Mouse (Mus musculus): ENCODE data around the gene Gm10842. TPM values are rescaled to one million over a fixed set of nuclear protein-coding genes. Genes with fewer than 3 reads are reported as not detected.
A peak's percentile ranks its signal among the peaks of the same experiment; 100 is the strongest.
"Not testable (repeated sequence)": the region's sequence is repeated elsewhere in the genome, so short reads cannot be mapped to it uniquely, and the experiment has no call there.

Gm10842 gene
- total and polyA plus RNA-seq, 2 experiments, result not detected

- peak; percentile 71 for TF ChIP-seq CTCF (IDR thresholded peaks at IDR 0.05; ENCODE audit: low read depth, low read length)
- peak; percentile 66; the same call in 1 of the 2 replicates for TF ChIP-seq POLR2A (IDR thresholded peaks at IDR 0.05; ENCODE audit: extremely low read depth, insufficient read depth, low read length)
Measured at GRCm38 (mm10) chr11:105125735-105126519, 20.8 kb upstream of the Gm10842 start, which contains the start of gene Mettl2. Mettl2 (plus strand) TSS chr11:105126425.

GRCm38 (mm10) chr11:105126520-105127029 is 20.1 kb upstream of the Gm10842 start:
- H3K27me3 ChIP-seq (ENCODE audit: control insufficient read depth, insufficient read depth, low read length), result no peaks in the 10 kb centered on the region
- peak overlapping the region; percentile 81 for H3K4me3 ChIP-seq (ENCODE audit: insufficient read depth, low read depth, low read length)
- TF ChIP-seq POLR2A (IDR thresholded peaks at IDR 0.05; ENCODE audit: extremely low read depth, insufficient read depth, low read length) (no peak), CTCF (IDR thresholded peaks at IDR 0.05; ENCODE audit: low read depth, low read length) (no peak)
- peak overlapping the region; percentile 66 for H3K9ac ChIP-seq (ENCODE audit: low read depth, low read length)
- WGBS, result under 1% methylated on average over 48 of the region's 49 CpGs
- H3K27ac ChIP-seq (replicated peaks; ENCODE audit: insufficient read depth, low read depth, low read length), result no peak overlapping the region
- DNase-seq (ENCODE audit: extremely low read depth, low read depth, low spot score), result no peak
- peaks cover 4% of the 10 kb centered on the region for H3K4me1 ChIP-seq (ENCODE audit: control insufficient read depth, insufficient read depth, low read length)
- H3K79me2 ChIP-seq (ENCODE audit: control insufficient read depth, insufficient read depth, low read length), result peaks cover 6% of the 10 kb centered on the region; the same call in 1 of the 2 replicates
- peaks cover 10% of the 10 kb centered on the region for H3K36me3 ChIP-seq (ENCODE audit: control insufficient read depth, insufficient read depth, low read length)

More at GRCm38 (mm10) chr11:105125735-105126519, 20.8 kb upstream of the Gm10842 start, which contains the start of gene Mettl2:
- Histone ChIP-seq H3K27ac (replicated peaks; ENCODE audit: insufficient read depth, low read depth, low read length) (peak within 1 kb of the TSS; percentile 21), H3K4me3 (ENCODE audit: insufficient read depth, low read depth, low read length) (peak within 1 kb of the TSS; percentile 81), H3K9ac (ENCODE audit: low read depth, low read length) (peak within 1 kb of the TSS; percentile 66), H3K79me2 (ENCODE audit: control insufficient read depth, insufficient read depth, low read length) (peaks cover 6% of the 10 kb centered on the region; the same call in 1 of the 2 replicates), H3K27me3 (ENCODE audit: control insufficient read depth, insufficient read depth, low read length) (no peaks in the 10 kb centered on the region), H3K4me1 (ENCODE audit: control insufficient read depth, insufficient read depth, low read length) (peaks cover 4% of the 10 kb centered on the region), H3K36me3 (ENCODE audit: control insufficient read depth, insufficient read depth, low read length) (peaks cover 8% of the 10 kb centered on the region)
- 3% methylated on average over 35 of the region's 38 CpGs for WGBS
- peak; percentile 70 for DNase-seq (ENCODE audit: extremely low read depth, low read depth, low spot score)

- no peak for TF ChIP-seq CTCF (IDR thresholded peaks at IDR 0.05; ENCODE audit: low read depth, low read length)
- no peak for TF ChIP-seq POLR2A (IDR thresholded peaks at IDR 0.05; ENCODE audit: extremely low read depth, insufficient read depth, low read length)
- H3K36me3 ChIP-seq (ENCODE audit: control insufficient read depth, insufficient read depth, low read length), result peaks cover 47% of the 10 kb centered on the region
- DNase-seq (ENCODE audit: extremely low read depth, low read depth, low spot score), result no peak
- H3K27ac ChIP-seq (replicated peaks; ENCODE audit: insufficient read depth, low read depth, low read length), result no peak overlapping the region
- no peaks in the 10 kb centered on the region for H3K79me2 ChIP-seq (ENCODE audit: control insufficient read depth, insufficient read depth, low read length)
- H3K4me3 ChIP-seq (ENCODE audit: insufficient read depth, low read depth, low read length), result no peak overlapping the region
- no peaks in the 10 kb centered on the region for H3K4me1 ChIP-seq (ENCODE audit: control insufficient read depth, insufficient read depth, low read length)
- H3K9ac ChIP-seq (ENCODE audit: low read depth, low read length), result no peak overlapping the region
- 89% methylated on average over 7 of the region's 7 CpGs for WGBS
- H3K27me3 ChIP-seq (ENCODE audit: control insufficient read depth, insufficient read depth, low read length), result no peaks in the 10 kb centered on the region
Measured at GRCm38 (mm10) chr11:105135692-105136091, 11.0 kb upstream of the Gm10842 start.

GRCm38 (mm10) chr11:105137255-105137654 is 9.4 kb upstream of the Gm10842 start:
- 95% methylated on average over 2 of the region's 2 CpGs for WGBS
- H3K79me2 ChIP-seq (ENCODE audit: control insufficient read depth, insufficient read depth, low read length); H3K27me3 ChIP-seq (ENCODE audit: control insufficient read depth, insufficient read depth, low read length); H3K4me3 ChIP-seq (ENCODE audit: insufficient read depth, low read depth, low read length); DNase-seq (ENCODE audit: extremely low read depth, low read depth, low spot score); H3K4me1 ChIP-seq (ENCODE audit: control insufficient read depth, insufficient read depth, low read length); H3K27ac ChIP-seq (replicated peaks; ENCODE audit: insufficient read depth, low read depth, low read length); H3K9ac ChIP-seq (ENCODE audit: low read depth, low read length): not testable (repeated sequence)
- H3K36me3 ChIP-seq (ENCODE audit: control insufficient read depth, insufficient read depth, low read length), result peaks cover 42% of the 10 kb centered on the region

GRCm38 (mm10) chr11:105140512-105140911 is 6.2 kb upstream of the Gm10842 start:
- WGBS, result 93% methylated on average over 8 of the region's 8 CpGs
- not testable (repeated sequence) for H3K9ac ChIP-seq (ENCODE audit: low read depth, low read length); DNase-seq (ENCODE audit: extremely low read depth, low read depth, low spot score); H3K79me2 ChIP-seq (ENCODE audit: control insufficient read depth, insufficient read depth, low read length); H3K4me1 ChIP-seq (ENCODE audit: control insufficient read depth, insufficient read depth, low read length); H3K27me3 ChIP-seq (ENCODE audit: control insufficient read depth, insufficient read depth, low read length); H3K27ac ChIP-seq (replicated peaks; ENCODE audit: insufficient read depth, low read depth, low read length); H3K4me3 ChIP-seq (ENCODE audit: insufficient read depth, low read depth, low read length)
- H3K36me3 ChIP-seq (ENCODE audit: control insufficient read depth, insufficient read depth, low read length), result peaks cover 19% of the 10 kb centered on the region

- no peaks in the 10 kb centered on the region for H3K27me3 ChIP-seq (ENCODE audit: control insufficient read depth, insufficient read depth, low read length)
- no peak overlapping the region for H3K27ac ChIP-seq (replicated peaks; ENCODE audit: insufficient read depth, low read depth, low read length)
- no peak for TF ChIP-seq POLR2A (IDR thresholded peaks at IDR 0.05; ENCODE audit: extremely low read depth, insufficient read depth, low read length)
- no peak for TF ChIP-seq CTCF (IDR thresholded peaks at IDR 0.05; ENCODE audit: low read depth, low read length)
- no peaks in the 10 kb centered on the region for H3K4me1 ChIP-seq (ENCODE audit: control insufficient read depth, insufficient read depth, low read length)
- no peak overlapping the region for H3K9ac ChIP-seq (ENCODE audit: low read depth, low read length)
- H3K36me3 ChIP-seq (ENCODE audit: control insufficient read depth, insufficient read depth, low read length), result peaks cover 16% of the 10 kb centered on the region
- no peaks in the 10 kb centered on the region for H3K79me2 ChIP-seq (ENCODE audit: control insufficient read depth, insufficient read depth, low read length)
- 98% methylated on average over 5 of the region's 5 CpGs for WGBS
- H3K4me3 ChIP-seq (ENCODE audit: insufficient read depth, low read depth, low read length), result no peak overlapping the region
- no peak for DNase-seq (ENCODE audit: extremely low read depth, low read depth, low spot score)
Measured at GRCm38 (mm10) chr11:105141115-105141514, 5.6 kb upstream of the Gm10842 start.

All from liver, adult 2 months (tissue).